Mouse (Mus musculus) left cerebral cortex, postnatal 10 days (tissue): ENCODE data around the gene Atp13a3. TPM values are rescaled to one million over a fixed set of nuclear protein-coding genes. Genes with fewer than 3 reads are reported as not detected.

Experiments
- total RNA-seq, 2 experiments: library from RNA; stranded (reverse); gene quantifications; 2 replicates each; pipeline ENCODE4 v1.2.3; 2021

Atp13a3 gene
- total RNA-seq, 2 experiments from 2014 or later = 62.6 to 77.3 TPM

Other genes with a start within 250 kb of the Atp13a3 start
- not detected for gene Cpn2, start 138.5 kb downstream of the Atp13a3 start, total RNA-seq
- gene Lrrc15, start 122.7 kb downstream of the Atp13a3 start, total RNA-seq = not detected
- 1 to 10 TPM in 1 of 2 experiments, under 1 TPM in 1; 0.77 to 1.4 TPM for gene Gp5, start 95.2 kb downstream of the Atp13a3 start, total RNA-seq
- 10 to 100 TPM; 66.6 to 73.0 TPM for gene Tmem44, start 144.9 kb upstream of the Atp13a3 start, total RNA-seq
- gene Lsg1, start 181.6 kb upstream of the Atp13a3 start, total RNA-seq = 10 to 100 TPM; 20.5 to 20.8 TPM
- 10 to 100 TPM; 11.5 to 15.3 TPM for gene Fam43a, start 193.7 kb upstream of the Atp13a3 start, total RNA-seq